Mouse (Mus musculus) small intestine, adult 2 months (tissue): ENCODE data around the gene Hecw2.

Experiments used
- CTCF ChIP-seq: fragments of 200-500 bp; IDR thresholded peaks from 2 replicates; pipeline ENCODE4 v1.5.1; 2012; ENCODE audit warnings: low read depth, mild to moderate bottlenecking, control low read depth, inconsistent platforms, low read length, moderate library complexity, mixed read lengths; ENCODE audit not compliant: insufficient replicate concordance, insufficient read length; ENCODE audit errors: extremely low read depth
- POLR2A ChIP-seq: fragments of 200-500 bp; IDR thresholded peaks from 2 replicates; pipeline ENCODE4 v1.6.1; 2012; ENCODE audit warnings: low read depth, mild to moderate bottlenecking, control low read depth, inconsistent platforms, low read length, moderate library complexity

DNA sequence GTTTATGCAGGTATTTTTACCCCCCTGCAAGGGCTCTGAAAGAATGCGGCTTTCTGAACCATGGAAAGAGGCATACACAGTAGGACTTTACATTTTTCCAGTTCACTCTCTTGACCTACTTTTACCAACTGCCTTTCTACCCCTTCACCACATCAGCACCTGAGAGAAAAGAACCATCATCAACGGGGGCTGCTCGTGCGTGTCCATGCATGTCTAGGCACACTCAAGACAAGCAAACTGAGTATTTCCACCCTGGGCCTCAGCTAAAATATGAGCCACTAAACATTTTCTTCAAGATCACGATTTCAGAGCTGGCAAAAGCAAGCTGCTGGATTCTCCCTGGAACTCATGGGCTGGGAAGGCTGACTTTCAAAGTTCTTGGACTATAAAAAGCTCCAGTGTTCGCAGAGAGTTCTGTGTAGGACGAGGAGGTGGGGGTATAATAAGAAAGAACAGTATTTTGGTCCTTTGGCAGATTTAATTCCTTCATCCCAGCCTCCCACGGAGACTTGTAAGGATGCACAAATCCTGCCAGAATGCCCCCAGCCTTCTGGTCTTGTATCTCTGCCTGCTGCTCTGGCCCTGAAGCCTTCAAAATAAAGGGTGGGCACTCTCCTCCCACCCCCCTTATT is 76.5 kb downstream of the Hecw2 start:
- no peak for TF ChIP-seq CTCF
- no peak for TF ChIP-seq POLR2A
